In genomic region chr7:73524454-73524952, GRCm38 (mm10) we compare ENCODE assay signal across 8 mouse cellular contexts. TPM values are rescaled to one million over a fixed set of nuclear protein-coding genes. Genes with fewer than 3 reads are reported as not detected.
A peak's percentile ranks its signal among the peaks of the same experiment; 100 is the strongest.
DNase-seq lines count a peak whose midpoint lies in the region; ATAC-seq and TF ChIP-seq lines count a peak whose summit lies in the region.

No protein-coding gene starts in this region.

- H3K4me1 ChIP-seq in G1E (ENCODE audit: insufficient read depth, low read depth, low read length) = peaks cover 57% of the 10 kb centered on the region
- peaks cover 25% of the 10 kb centered on the region for H3K4me1 ChIP-seq in liver, embryonic 16.5 days (ENCODE audit: control insufficient read depth, low read depth, low read length)

- no peaks in the 10 kb centered on the region for H3K9me3 ChIP-seq in G1E (replicated peaks)
- H3K9me3 ChIP-seq in liver, embryonic 16.5 days (replicated peaks; ENCODE audit: control insufficient read depth, low read length) = no peaks in the 10 kb centered on the region

- peaks cover 68% of the 10 kb centered on the region for H3K36me3 ChIP-seq in G1E (replicated peaks)
- peaks cover 37% of the 10 kb centered on the region for H3K36me3 ChIP-seq in liver, embryonic 16.5 days (ENCODE audit: control insufficient read depth, insufficient read depth)

- H3K27me3 ChIP-seq in G1E (ENCODE audit: insufficient read depth, low read length) = no peaks in the 10 kb centered on the region
- H3K27me3 ChIP-seq in liver, embryonic 16.5 days (ENCODE audit: control insufficient read depth, insufficient read depth, low read depth, low read length) = no peaks in the 10 kb centered on the region

- H3K4me3 ChIP-seq in G1E (ENCODE audit: low read depth, low read length) = no peak overlapping the region
- no peak overlapping the region for H3K4me3 ChIP-seq in liver, embryonic 16.5 days (ENCODE audit: low read depth, low read length)

- 24% methylated on average over 9 of the region's 9 CpGs for WGBS in liver, embryonic 16.5 days (ENCODE audit: insufficient replicate concordance)

- no peak overlapping the region for H3K4me2 ChIP-seq in liver, embryonic 16.5 days (ENCODE audit: low read depth, low read length)

- H3K9ac ChIP-seq in liver, embryonic 16.5 days (ENCODE audit: low read depth, low read length) = no peak overlapping the region

- peak; percentile 80 for DNase-seq in 3T3-L1 (ENCODE audit: low read depth, low spot score)
- no peak for DNase-seq in G1E (ENCODE audit: low spot score)
- DNase-seq in heart, adult 8-10 months (ENCODE audit: low spot score) = peak; percentile 86
- DNase-seq in kidney, adult 9 months = peak; percentile 91
- peak; percentile 18 for DNase-seq in neural tube, embryonic 10.5 days (ENCODE audit: extremely low spot score, low spot score)
- DNase-seq in ovary, postnatal 14 days (ENCODE audit: low spot score) = no peak

- H3K27ac ChIP-seq in liver, embryonic 16.5 days (ENCODE audit: low read length) = peak overlapping the region; percentile 65

- ATAC-seq in G1E (ENCODE audit: extremely low read depth, insufficient number of reproducible peaks, low FRiP score, poor library complexity, severe bottlenecking) = 0 out of 2 replicates have a peak, but pooled peaks have one; percentile 57
- peak; percentile 85 for ATAC-seq in common myeloid progenitor, adult 5-6 weeks (replicated peaks; ENCODE audit: low read depth, poor library complexity, severe bottlenecking)
- ATAC-seq in liver, embryonic 16.5 days (ENCODE audit: low read depth) = peak; percentile 61; the same call in 1 of the 2 replicates

- peak; percentile 39; the same call in 1 of the 2 replicates for TF ChIP-seq CTCF in G1E (IDR thresholded peaks at IDR 0.05; ENCODE audit: low read depth, low read length)

RNA-seq across cellular contexts. Expression of gene Chd2, which starts 17.1 kb away (rescaled TPM):
- 217 and 257 TPM in 2 replicates for total RNA-seq in G1E (2014; fragmentation: Nextera tagmentation)
- total RNA-seq in G1E (2017) = 83.7 and 125 TPM in 2 replicates
- 57.8 and 76.7 TPM in 2 replicates for polyA plus RNA-seq in G1E (2012)
- total RNA-seq in common myeloid progenitor, adult 5-6 weeks (2017) = 184 and 190 TPM in 2 replicates
- 10 to 100 TPM; 37.2 to 45.8 (median 39.8) TPM for total RNA-seq in heart, adult 8-10 months (2022)
- 24.7 and 26.1 TPM in 2 replicates for polyA plus RNA-seq in liver, embryonic 16.5 days (2015; fragmentation: Nextera tagmentation; extraction: Ambion mirVana)

Comparison
In these comparisons a context has a peak if more than half of its experiments do, and no peak if none do; other contexts are left out.
1. DNase-seq: peak in 3T3-L1 (single experiment), heart, adult 8-10 months (single experiment), kidney, adult 9 months (single experiment) and neural tube, embryonic 10.5 days (single experiment); none in G1E (single experiment) and ovary, postnatal 14 days (single experiment).
2. Peak in every context shown above with its lines, with median percentiles within 50 percentile points of each other: ATAC-seq.